Mouse (Mus musculus) midbrain, embryonic 13.5 days (tissue): ENCODE measurements at regions not wholly inside any gene's neighbourhood (a gene's known extent, or its start where the extent isn't known, plus 50 kb on each side); places are given as distances from the start of the nearest gene placed in this dataset.

Experiments used
- ATAC-seq: fragments of 200-750 bp; cut with Nextera tagmentation; 2 replicates; pipeline ENCODE4 v1.8.0; 2017; ENCODE audit warnings: mild to moderate bottlenecking, moderate TSS enrichment, moderate library complexity
- H3K27ac ChIP-seq: fragments of 300-500 bp; sonication (generic); 2 replicates; pipeline ENCODE4 v1.5.1; 2015; ENCODE audit warnings: inconsistent platforms, mild to moderate bottlenecking, moderate library complexity
- H3K27me3 ChIP-seq: fragments of 300-500 bp; sonication (generic); 2 replicates; pipeline ENCODE4 v1.6.1; 2015; ENCODE audit warnings: mild to moderate bottlenecking, inconsistent platforms
- H3K36me3 ChIP-seq: fragments of 300-500 bp; sonication (generic); 2 replicates; pipeline ENCODE4 v1.6.1; 2015; ENCODE audit warnings: mild to moderate bottlenecking, inconsistent platforms
- H3K4me1 ChIP-seq: fragments of 300-500 bp; sonication (generic); replicated peaks from 2 replicates; pipeline ENCODE4 v1.6.1; 2015; ENCODE audit warnings: inconsistent platforms
- H3K4me2 ChIP-seq: fragments of 300-500 bp; sonication (generic); replicated peaks from 2 replicates; pipeline ENCODE4 v1.6.1; 2015; ENCODE audit warnings: moderate library complexity, mild to moderate bottlenecking, inconsistent platforms
- H3K4me3 ChIP-seq: fragments of 300-500 bp; sonication (generic); replicated peaks from 2 replicates; pipeline ENCODE4 v1.5.1; 2015; ENCODE audit warnings: mild to moderate bottlenecking, inconsistent platforms
- H3K9ac ChIP-seq: fragments of 300-500 bp; sonication (generic); replicated peaks from 2 replicates; pipeline ENCODE4 v1.6.1; 2015; ENCODE audit warnings: mild to moderate bottlenecking, inconsistent platforms
- H3K9me3 ChIP-seq: fragments of 300-500 bp; sonication (generic); 2 replicates; pipeline ENCODE4 v1.6.1; 2016; ENCODE audit warnings: mild to moderate bottlenecking, inconsistent platforms
- WGBS: fragments of 180-500 bp; shearing (Covaris S2); methylation state at CpG from one replicate; pipeline ENCODE4 v1.1.7; 2015; 5-methylcytosine and 5-hydroxymethylcytosine counted together

DNA sequence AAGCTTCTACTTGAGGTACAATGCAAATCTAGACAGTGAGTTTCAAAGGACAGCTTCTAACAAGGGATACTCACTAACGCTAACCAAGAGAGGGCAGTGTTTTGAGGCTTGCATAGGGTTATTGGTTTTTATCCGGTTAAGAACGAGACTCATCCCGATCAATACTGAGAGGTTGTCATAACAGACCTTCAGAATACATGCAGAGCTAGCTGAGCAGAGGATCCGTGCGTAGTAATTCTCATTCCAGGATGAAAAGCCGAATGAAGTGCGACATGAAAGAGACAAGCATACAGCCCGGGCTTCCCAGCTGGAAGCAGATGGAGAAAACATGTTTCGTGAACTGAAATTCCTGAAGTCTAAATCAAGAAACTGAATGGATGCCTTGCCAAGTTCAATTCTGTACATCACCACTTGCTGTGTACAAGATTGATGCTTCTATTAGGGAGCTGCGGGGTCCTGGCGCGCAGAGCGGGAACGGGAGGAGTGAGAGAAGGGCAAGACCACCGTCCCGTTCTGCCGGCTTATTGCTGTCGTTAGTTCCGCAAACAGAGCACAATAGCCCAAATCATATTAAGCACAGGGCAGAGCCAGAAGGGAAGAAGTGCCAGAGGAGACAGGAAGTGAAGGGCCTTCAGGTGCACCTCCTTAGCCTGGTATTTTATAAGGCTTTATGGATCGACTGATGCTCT, 65.4 kb upstream of the Tes start:
- WGBS: 51% methylated on average over 21 of the region's 21 CpGs
- no peaks in the 10 kb centered on the region for H3K36me3 ChIP-seq
- peaks cover 6% of the 10 kb centered on the region for H3K4me1 ChIP-seq
- H3K27me3 ChIP-seq: no peaks in the 10 kb centered on the region
- H3K4me3 ChIP-seq: peak overlapping the region; percentile 28
- no peak overlapping the region for H3K27ac ChIP-seq
- no peaks in the 10 kb centered on the region for H3K9me3 ChIP-seq
- ATAC-seq: no peak
- H3K9ac ChIP-seq: 0 out of 2 replicates have a peak overlapping the region, but pooled peaks have one; percentile 0
- peak overlapping the region; percentile 44 for H3K4me2 ChIP-seq

DNA sequence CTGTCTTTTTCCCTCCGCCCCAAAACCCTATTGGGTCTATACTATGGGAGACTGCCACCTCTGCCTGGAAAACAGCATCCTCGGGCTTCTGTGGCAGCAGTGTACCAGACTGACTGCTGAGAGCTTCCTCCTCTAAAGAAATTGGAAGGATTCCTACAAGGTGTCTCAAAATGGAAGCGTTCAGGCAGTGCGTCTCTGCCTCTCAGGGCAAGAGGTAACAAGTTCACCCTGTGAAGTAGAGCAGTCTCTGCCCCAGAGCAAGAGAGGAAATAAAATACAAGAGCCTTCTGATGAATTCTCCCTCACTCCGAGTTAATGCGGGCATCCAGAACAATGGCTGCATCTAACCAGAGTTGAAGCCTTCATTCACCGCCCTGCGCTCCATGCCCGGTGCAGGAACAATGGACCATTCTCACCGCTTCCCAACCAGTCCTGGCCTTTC, 69.4 kb upstream of the Tes start:
- peak; percentile 82 for ATAC-seq
- peak overlapping the region; percentile 76 for H3K27ac ChIP-seq
- peak overlapping the region; percentile 55 for H3K9ac ChIP-seq
- H3K4me2 ChIP-seq: peak overlapping the region; percentile 50
- no peaks in the 10 kb centered on the region for H3K9me3 ChIP-seq
- WGBS: 5% methylated on average over 10 of the region's 10 CpGs
- H3K27me3 ChIP-seq: peaks cover 4% of the 10 kb centered on the region; the same call in 1 of the 2 replicates
- peaks cover 12% of the 10 kb centered on the region for H3K4me1 ChIP-seq
- H3K4me3 ChIP-seq: peak overlapping the region; percentile 21
- H3K36me3 ChIP-seq: no peaks in the 10 kb centered on the region

DNA sequence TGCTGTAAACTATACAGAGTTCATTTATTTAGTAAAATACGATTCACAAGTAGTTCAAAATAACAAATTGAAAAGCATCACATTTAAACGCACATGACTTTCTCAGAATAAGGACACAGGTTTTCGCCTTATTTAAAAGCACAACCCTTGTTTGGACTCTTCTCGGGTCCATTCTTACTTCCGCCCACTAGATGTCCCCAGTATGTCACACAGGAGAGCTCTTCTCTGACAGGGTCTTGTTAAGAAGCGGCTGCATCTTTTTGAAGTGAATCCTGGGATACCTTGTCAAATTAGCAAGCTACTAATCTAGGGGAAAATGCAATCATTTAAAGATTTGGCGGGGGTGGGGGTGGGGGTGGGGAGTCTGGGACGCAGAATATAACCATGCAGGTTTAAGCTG, 70.2 kb upstream of the Tes start:
- H3K4me1 ChIP-seq: peaks cover 12% of the 10 kb centered on the region
- H3K27me3 ChIP-seq: peaks cover 4% of the 10 kb centered on the region; the same call in 1 of the 2 replicates
- no peaks in the 10 kb centered on the region for H3K9me3 ChIP-seq
- no peaks in the 10 kb centered on the region for H3K36me3 ChIP-seq
- peak overlapping the region; percentile 43 for H3K4me2 ChIP-seq
- ATAC-seq: peak; percentile 70; the same call in 1 of the 2 replicates
- no peak overlapping the region for H3K27ac ChIP-seq
- no peak overlapping the region for H3K9ac ChIP-seq
- peak overlapping the region; percentile 21 for H3K4me3 ChIP-seq
- 7% methylated on average over 8 of the region's 8 CpGs for WGBS

DNA sequence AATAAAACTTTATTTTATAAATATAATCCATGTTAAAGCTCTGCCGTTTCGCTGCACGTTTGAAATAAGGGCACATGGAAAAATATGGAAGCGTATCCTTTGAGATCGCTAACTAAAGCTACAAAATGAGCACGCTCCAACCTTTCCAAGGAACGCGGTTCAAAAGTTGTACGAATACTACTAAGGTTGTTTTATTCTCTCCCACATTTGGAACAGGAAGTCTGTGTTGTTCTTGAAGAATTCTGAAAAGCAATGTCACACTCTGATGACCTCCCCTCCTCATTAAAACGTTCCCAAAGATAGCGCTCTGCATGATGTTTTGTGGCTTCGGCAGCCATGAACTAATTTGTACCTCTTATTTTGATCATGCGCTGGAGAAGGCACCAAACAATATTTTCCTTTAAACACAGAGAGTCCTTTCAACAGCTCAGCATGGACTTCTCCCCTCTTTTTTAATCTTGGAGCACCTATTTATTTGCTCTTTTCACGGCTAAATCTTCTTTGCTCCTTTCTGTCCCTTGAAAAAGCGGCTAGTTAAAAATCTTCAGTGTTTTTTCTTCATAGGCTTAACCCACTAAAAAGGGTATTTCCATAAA, 72.9 kb upstream of the Tes start:
- H3K36me3 ChIP-seq: no peaks in the 10 kb centered on the region
- no peak overlapping the region for H3K9ac ChIP-seq
- H3K4me3 ChIP-seq: peak overlapping the region; percentile 22
- WGBS: 17% methylated on average over 15 of the region's 15 CpGs
- H3K4me2 ChIP-seq: peak overlapping the region; percentile 44
- peak; percentile 44 for ATAC-seq
- peaks cover 12% of the 10 kb centered on the region for H3K4me1 ChIP-seq
- H3K27ac ChIP-seq: no peak overlapping the region
- peaks cover 4% of the 10 kb centered on the region; the same call in 1 of the 2 replicates for H3K27me3 ChIP-seq
- H3K9me3 ChIP-seq: no peaks in the 10 kb centered on the region

DNA sequence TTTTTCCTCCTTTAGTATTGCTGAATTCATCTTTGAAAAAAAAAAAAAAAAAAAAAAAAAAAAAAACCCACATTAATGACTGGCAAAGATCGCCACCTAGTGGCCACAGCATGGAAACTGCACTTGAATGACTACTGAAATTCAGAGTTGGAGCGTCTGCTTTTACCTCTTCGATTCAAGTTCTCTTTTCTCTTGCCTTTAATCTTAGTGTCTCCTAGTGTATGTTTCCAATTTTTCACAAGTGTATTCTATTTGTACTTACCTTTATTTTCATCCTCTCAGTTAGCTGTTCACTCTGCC, 79.9 kb upstream of the Tfec start:
- no peaks in the 10 kb centered on the region for H3K36me3 ChIP-seq
- H3K4me3 ChIP-seq: no peak overlapping the region
- H3K9ac ChIP-seq: no peak overlapping the region
- WGBS: 27% methylated on average over 3 of the region's 3 CpGs
- no peak overlapping the region for H3K27ac ChIP-seq
- ATAC-seq: no peak
- 0 out of 2 replicates have a peak, but pooled peaks cover 6% of the 10 kb centered on the region for H3K27me3 ChIP-seq
- H3K4me1 ChIP-seq: peaks cover 4% of the 10 kb centered on the region; the same call in 1 of the 2 replicates
- no peak overlapping the region for H3K4me2 ChIP-seq
- no peaks in the 10 kb centered on the region for H3K9me3 ChIP-seq

DNA sequence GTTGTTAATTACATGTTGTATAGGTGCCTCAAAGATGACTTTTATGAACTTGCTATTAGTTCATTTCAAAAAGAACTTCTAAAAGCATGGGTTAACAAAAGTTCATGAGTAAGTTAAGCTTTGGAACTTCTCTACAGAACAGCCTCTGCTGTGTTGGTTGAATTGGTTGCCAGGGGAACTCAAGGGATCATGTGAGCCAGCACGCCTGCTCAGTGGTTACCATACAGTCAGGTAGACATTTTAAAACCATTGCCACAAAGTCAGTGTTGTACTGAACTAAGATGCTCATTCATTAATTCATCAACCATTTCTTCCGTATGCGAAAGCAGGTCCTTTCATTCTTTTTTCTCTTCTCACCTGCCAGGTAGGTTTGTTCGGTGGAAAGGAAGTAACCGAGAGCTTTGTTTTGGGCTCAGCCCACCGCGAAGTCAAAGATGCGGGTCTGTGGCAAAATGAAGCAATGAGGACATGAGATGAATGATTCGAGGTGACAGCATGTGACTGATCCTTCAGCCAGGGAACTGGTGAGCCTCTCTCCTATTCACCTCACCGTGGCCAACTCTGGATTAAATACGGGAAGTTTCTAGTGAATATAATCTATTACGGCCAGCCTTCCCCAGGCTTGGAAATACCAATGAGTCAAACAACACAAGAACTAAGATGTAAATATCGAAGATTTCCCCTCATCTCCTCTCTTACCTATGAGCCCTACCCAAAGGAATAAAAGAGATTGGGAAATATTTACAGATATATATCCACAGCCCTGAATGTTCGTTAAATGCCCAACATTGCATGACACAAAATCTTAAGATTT, 79.4 kb upstream of the Tfec start:
- H3K27me3 ChIP-seq: 0 out of 2 replicates have a peak, but pooled peaks cover 6% of the 10 kb centered on the region
- H3K4me1 ChIP-seq: peaks cover 4% of the 10 kb centered on the region; the same call in 1 of the 2 replicates
- WGBS: 45% methylated on average over 14 of the region's 14 CpGs
- no peak overlapping the region for H3K9ac ChIP-seq
- H3K36me3 ChIP-seq: no peaks in the 10 kb centered on the region
- H3K9me3 ChIP-seq: no peaks in the 10 kb centered on the region
- no peak overlapping the region for H3K27ac ChIP-seq
- ATAC-seq: peak; percentile 59; the same call in 1 of the 2 replicates
- H3K4me2 ChIP-seq: peak overlapping the region; percentile 25; the same call in 1 of the 2 replicates
- no peak overlapping the region for H3K4me3 ChIP-seq

DNA sequence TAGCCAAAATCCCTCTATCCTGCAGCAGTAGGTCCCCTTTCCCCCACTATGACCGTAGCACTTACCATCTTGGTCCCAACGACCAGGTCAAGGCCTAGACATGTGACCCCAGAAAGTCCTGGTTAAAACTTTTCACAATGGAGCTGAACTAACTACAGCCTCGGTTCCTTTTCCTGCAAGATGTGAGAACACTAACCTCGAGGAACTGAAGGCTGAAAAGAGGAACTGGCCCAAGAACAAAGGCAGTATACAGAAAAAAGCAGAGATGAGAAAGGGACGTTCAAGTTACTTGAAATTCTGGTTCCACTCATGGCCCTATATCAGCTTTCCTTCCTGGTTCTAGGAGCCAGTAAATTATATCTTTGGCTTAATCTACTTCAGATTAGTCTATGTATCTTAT, 67.4 kb upstream of the Tfec start:
- Histone ChIP-seq H3K4me1 (no peaks in the 10 kb centered on the region), H3K9ac (no peak overlapping the region), H3K27ac (no peak overlapping the region), H3K4me3 (no peak overlapping the region), H3K27me3 (no peaks in the 10 kb centered on the region), H3K4me2 (no peak overlapping the region), H3K36me3 (no peaks in the 10 kb centered on the region), H3K9me3 (no peaks in the 10 kb centered on the region)
- no peak for ATAC-seq
- 84% methylated on average over 5 of the region's 5 CpGs for WGBS

DNA sequence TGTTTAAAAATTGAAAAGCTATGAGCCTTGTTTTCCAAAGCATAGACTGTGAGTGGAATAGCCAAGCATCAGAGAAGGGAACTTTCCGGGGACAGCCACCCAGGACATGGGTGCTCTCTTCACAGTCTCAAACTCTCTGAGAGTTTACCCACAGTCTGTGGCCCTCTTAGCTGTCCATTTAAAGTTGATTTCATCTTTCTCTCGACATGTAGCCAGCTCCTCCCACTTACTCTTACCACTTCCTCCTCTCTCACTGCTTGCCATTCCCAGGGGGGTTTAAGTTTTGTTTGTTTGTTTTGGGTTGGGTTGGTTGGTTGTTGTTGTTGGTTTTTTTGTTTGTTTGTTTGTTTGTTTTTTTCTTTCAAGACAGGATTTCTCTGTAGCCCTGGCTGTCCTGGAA, 66.1 kb upstream of the Tfec start:
- Histone ChIP-seq H3K9me3 (no peaks in the 10 kb centered on the region), H3K4me2 (no peak overlapping the region), H3K4me1 (no peaks in the 10 kb centered on the region), H3K27me3 (no peaks in the 10 kb centered on the region), H3K4me3 (no peak overlapping the region), H3K27ac (no peak overlapping the region), H3K9ac (no peak overlapping the region), H3K36me3 (no peaks in the 10 kb centered on the region)
- WGBS: 83% methylated on average over 2 of the region's 2 CpGs
- no peak for ATAC-seq

DNA sequence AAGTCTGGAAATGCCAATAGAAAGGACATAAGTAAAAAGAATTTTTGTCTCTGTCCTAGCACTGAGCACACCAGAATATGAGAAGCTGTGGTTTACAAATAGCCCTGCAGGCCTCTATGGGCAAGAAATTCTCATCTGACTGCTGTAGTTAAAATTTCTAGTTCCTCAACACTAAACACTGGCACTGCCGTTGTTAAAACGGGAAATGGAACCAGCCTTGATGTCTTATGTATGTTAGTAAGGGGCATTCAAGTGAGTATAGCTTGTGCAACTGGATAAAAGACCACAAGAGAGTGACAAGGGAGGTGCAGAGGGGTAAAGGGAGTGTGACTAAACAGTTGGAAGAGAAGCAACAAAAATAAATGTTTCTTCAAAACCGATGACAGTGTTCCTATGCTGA, 65.7 kb upstream of the Tfec start:
- no peak overlapping the region for H3K4me2 ChIP-seq
- H3K4me1 ChIP-seq: no peaks in the 10 kb centered on the region
- ATAC-seq: no peak
- no peaks in the 10 kb centered on the region for H3K27me3 ChIP-seq
- H3K4me3 ChIP-seq: no peak overlapping the region
- 79% methylated on average over 3 of the region's 3 CpGs for WGBS
- no peak overlapping the region for H3K9ac ChIP-seq
- H3K36me3 ChIP-seq: no peaks in the 10 kb centered on the region
- no peaks in the 10 kb centered on the region for H3K9me3 ChIP-seq
- H3K27ac ChIP-seq: no peak overlapping the region

DNA sequence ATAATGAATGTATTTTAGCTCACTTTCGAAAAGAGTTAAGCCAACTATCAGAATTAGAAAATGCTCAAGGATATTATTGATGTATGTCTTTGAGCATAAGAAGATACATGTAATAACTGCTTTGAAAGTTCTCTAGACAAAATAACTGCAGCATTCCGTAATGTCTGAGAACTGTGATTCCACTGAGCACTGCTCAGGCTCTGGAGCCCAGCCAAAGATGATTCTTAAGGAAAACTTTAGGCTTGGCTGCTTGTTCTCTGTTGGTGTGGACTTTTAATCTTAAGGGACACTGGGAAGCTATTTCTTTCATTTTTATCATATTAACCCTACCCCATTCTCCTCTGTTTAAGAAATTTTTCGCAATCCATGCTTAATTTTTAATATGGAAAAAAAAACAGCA, 59.9 kb upstream of the Tfec start:
- H3K9ac ChIP-seq: no peak overlapping the region
- no peaks in the 10 kb centered on the region for H3K27me3 ChIP-seq
- H3K36me3 ChIP-seq: no peaks in the 10 kb centered on the region
- WGBS: 87% methylated on average over 3 of the region's 3 CpGs
- ATAC-seq: no peak
- H3K4me3 ChIP-seq: no peak overlapping the region
- no peak overlapping the region for H3K27ac ChIP-seq
- H3K9me3 ChIP-seq: no peaks in the 10 kb centered on the region
- no peak overlapping the region for H3K4me2 ChIP-seq
- 0 out of 2 replicates have a peak, but pooled peaks cover 6% of the 10 kb centered on the region for H3K4me1 ChIP-seq

DNA sequence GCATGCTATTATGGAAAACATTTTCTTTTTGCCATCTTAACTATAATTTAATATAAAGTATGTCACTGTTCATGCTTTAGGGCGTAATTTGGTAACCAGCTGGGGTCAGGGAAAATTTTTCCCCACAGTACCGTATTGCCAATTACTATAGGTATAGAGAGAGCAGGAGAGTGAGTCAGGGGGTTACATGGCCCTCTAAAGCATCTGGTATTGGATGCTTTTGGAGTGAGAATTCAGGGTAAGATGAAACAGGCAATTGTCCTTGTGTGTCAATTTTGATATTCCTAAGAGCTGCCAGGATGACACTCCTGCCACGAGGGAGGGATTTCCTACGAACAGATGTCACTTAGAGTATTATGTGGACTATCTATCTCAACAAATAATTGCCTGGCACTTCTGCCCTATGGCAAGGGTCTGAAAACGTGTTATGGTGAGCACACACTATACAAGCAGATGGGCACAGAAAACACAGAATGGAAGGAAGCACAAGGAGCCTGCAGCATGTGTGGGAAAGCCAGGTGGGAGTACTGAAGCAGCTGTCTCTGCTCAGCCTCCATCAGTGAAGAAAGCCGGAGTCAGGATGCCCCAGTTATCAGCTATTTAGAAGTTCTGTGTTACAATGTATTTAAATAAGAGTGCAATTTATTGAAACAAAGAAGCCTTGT, 58.7 kb upstream of the Tfec start:
- peak overlapping the region; percentile 1; the same call in 1 of the 2 replicates for H3K27ac ChIP-seq
- ATAC-seq: peak; percentile 84

More for the DNA sequence above, 58.7 kb upstream of the Tfec start:
- Histone ChIP-seq H3K4me2 (no peak overlapping the region), H3K4me3 (no peak overlapping the region), H3K4me1 (0 out of 2 replicates have a peak, but pooled peaks cover 6% of the 10 kb centered on the region), H3K9ac (no peak overlapping the region; the same call in 1 of the 2 replicates), H3K36me3 (no peaks in the 10 kb centered on the region), H3K9me3 (no peaks in the 10 kb centered on the region), H3K27me3 (no peaks in the 10 kb centered on the region)
- 61% methylated on average over 6 of the region's 6 CpGs for WGBS
